Mouse (Mus musculus): ENCODE data around the gene Obsl1.

DNA sequence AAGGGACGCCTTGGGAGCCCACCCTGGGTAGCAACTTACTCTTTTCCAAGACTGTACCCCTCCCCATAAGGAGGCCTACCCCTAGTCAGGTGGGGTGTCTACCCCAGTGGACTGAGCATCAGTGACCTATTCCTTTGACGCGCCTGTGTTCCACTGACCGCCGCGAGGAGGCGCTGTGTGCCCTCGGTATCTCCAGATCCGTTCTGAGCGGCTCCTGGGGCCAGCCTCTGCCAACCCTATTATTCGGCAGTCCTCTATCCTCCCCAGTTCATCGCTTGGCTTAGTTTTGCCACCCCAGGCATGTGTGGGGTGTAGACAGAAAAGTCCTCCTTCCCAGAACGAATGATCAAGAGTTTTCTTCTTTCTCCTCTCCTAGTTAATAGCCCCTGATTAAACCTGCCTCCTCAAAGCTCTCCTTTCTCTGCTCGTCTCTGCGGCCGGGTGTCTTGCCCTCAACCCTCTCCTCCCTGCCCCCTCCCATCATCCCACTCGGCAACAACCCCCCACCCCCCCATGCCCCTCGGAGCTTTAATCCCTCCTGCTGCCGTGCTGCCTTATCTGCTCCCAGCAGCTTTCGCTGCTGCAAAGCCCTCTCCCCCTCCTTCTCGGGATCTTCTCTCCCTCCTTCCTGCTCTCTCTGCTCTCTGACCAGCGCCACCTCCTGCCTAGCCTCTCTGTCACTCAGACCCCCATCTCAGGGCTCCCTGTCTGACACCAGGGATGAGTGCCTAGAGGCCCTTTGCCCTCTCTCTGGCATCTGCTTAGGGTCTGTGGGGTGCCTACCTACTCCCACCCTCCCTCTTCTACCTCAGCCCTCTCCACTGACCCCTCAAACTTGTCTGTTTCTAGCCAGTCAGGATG, 60.3 kb downstream of the Obsl1 start:
- TF ChIP-seq MAX (IDR thresholded peaks at IDR 0.05; ENCODE audit: low read length), result 0 out of 2 replicates have a peak, but pooled peaks have one; percentile 49
- TF ChIP-seq EP300 (IDR thresholded peaks at IDR 0.05; ENCODE audit: low read length), result no peak
- no peak for TF ChIP-seq POLR2AphosphoS2 (IDR thresholded peaks at IDR 0.05; ENCODE audit: low read depth, low read length)
- TF ChIP-seq NRF1 (IDR thresholded peaks at IDR 0.05; ENCODE audit: low read depth, low read length), result 0 out of 2 replicates have a peak, but pooled peaks have one; percentile 20
- no peak for TF ChIP-seq UBTF (IDR thresholded peaks at IDR 0.05; ENCODE audit: low read depth, low read length)
- no peak for TF ChIP-seq PAX5 (IDR thresholded peaks at IDR 0.05; ENCODE audit: low read length)
- TF ChIP-seq CTCF (conservative IDR thresholded peaks at IDR 0.05 in 1 of 2, IDR thresholded peaks at IDR 0.05 in 1 of 2; ENCODE audit: low read depth in 2 of 2, low read length in 2 of 2), result peak; percentile 90 to 95
- TF ChIP-seq BHLHE40 (IDR thresholded peaks at IDR 0.05; ENCODE audit: low read depth, low read length), result 0 out of 2 replicates have a peak, but pooled peaks have one; percentile 22
- no peak for TF ChIP-seq TBP (conservative IDR thresholded peaks at IDR 0.05; ENCODE audit: low read depth, low read length)
- TF ChIP-seq POLR2A (IDR thresholded peaks at IDR 0.05; ENCODE audit: low read depth, low read length), result no peak
- no peak for TF ChIP-seq ETS1 (conservative IDR thresholded peaks at IDR 0.05; ENCODE audit: low read depth, low read length)
- no peak for TF ChIP-seq GABPA (IDR thresholded peaks at IDR 0.05; ENCODE audit: insufficient replicate concordance, low read depth, low read length)
- no peak for TF ChIP-seq MAZ (IDR thresholded peaks at IDR 0.05; ENCODE audit: low read depth, low read length)
